Mouse (Mus musculus) ZHBTc4 (cell line): ENCODE results near the gene Prtg.
A peak's percentile ranks its signal among the peaks of the same experiment; 100 is the strongest.

ENCODE experiments used
- DNase-seq: peaks from one replicate; pipeline ENCODE4 v3.0.0-alpha.2; 2011; ENCODE audit warnings: low read depth, low spot score

Gene Prtg

DNA sequence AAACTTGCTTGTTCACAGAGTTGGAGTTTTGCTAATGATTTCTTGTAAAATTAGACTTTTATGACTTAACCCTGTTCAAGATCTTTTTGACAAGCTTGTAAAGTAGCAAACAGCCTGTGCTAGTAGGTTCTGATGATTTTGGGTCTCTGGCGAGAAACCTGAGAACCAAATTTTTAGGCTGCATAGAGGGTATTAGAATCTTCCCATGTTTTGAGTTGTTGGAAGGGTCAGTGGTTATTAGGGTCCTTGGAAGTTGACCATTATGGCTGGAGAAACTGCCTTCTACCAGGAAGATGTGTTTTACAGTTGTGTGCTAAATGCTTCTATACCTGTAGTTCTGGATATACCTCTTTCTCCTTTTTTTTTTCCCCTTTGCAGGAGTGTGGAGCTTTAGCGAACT is 2.4 kb downstream of the Prtg start:
- DNase-seq, result no peak

DNA sequence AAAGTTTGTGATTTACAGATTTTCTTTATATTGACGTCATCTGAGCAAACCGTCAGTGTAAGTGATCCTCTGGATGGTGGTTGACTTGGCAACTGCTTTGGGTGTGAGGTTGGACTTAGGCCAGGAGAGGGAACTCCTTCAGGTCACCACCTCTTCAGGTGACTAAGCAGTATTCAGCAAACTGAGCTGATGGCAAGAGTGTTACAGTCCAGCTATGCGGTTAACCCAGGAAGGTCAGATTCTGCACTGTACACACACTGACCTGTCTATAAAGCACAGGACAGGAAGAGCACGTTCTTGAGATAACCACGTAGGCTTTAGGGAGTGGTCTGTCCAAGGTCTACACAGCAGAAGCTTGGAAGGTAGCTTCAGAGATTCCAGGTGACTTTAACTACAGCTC is 3.9 kb downstream of the Prtg start:
- peak; percentile 49 for DNase-seq

DNA sequence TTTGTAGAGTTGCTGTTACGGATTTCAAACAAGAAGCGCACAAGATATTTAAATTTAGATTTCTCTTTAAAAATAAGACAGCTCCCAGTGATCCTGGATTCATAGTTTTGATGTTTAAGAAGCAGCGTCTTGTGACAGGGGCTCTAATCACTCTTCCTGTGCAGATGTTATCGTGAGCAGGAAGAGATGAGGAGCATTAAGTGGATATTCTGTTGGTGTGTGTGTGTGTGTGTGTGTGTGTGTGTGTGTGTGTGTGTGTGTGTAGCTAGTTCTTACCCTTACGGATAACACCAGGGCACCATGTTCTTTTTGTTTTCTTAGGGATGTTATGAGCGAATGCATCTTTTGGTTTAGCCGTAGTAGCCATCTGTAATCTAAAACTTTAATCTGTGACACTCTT is 5.4 kb downstream of the Prtg start:
- no peak for DNase-seq

DNA sequence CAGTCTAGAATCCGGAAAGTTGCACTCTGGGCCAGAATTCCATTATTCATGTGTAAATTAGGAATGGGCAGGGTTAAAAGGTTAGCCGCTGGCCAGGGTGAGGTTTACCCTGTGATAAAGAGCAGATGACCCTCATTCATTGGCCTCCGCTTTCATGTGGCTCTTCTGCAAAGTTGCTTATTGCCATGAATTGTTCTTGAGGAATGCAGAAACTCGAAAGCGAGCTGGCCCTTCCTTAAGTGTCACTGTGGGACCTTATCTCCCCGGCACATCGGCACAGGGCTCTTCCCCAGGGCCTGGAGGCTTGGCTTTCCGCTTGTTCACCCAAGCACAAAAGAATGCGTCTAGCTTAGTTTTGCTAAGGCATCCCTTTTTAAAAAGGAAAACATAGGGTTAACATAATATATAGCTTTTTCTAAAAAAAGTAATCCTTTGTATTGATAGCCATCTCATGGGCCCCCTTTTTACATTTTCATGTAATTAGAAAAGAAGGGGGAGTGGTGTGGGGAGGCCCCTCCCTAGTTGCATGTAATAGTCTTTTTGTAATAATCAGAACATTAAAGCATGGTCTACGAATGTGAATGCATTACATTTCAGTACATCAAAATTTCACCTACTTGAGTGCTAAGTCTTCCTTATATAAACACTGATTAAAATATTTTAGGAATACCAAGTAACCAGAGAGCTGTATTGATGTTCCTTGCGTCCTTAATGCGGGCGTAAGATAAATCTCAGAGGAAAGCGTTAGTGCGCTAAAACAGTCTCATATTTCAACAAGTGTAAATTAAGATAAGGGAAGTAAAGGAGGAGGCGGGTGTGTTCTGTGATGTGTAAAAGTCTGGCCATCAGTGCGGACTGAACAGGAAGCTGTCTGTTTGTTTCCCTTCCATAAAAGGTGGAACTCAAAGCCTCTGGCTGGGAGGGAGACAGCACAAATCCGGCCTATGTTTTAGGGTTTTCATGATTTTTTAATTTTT is 6.2 kb downstream of the Prtg start:
- DNase-seq, result peak; percentile 79

DNA sequence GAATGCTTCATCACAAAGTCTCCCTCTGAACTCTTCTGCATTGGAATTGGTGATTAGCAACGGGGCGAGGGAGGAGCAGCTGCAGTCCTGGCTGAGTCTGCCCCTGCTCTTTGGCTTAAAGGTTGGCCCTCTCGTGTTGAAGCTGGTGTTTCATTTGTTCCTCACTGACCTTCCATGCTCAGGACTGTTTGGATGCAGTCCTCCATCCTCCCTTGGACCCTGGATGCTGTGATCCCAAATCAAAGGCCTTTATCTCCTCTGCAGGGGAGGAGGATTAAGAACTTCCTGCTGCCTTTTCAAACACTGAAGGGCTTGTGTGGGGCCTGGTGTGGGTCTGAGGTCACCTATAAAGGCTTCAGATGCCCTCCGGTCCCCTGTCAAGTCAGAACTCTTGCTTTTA is 18.8 kb downstream of the Prtg start:
- no peak for DNase-seq

DNA sequence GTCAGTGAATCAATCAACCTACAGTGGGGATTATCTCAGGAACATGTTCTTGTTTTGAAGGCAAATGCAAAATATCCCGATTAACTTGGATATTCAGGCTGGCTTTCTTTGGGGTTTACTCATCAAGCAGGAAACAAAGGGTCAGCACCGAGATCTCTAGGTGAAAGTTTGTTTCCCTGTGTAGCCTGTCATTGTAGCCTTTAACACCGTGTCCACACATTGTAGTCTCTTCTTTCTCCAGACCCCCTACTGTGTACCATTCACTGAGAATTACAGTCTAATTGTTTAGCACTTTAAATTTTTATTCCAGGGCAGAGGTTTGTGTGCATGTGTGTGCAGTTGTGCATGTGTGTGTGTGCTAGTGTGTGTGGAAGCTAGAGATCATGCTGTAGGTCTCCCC is 19.3 kb downstream of the Prtg start:
- DNase-seq, result peak; percentile 56

DNA sequence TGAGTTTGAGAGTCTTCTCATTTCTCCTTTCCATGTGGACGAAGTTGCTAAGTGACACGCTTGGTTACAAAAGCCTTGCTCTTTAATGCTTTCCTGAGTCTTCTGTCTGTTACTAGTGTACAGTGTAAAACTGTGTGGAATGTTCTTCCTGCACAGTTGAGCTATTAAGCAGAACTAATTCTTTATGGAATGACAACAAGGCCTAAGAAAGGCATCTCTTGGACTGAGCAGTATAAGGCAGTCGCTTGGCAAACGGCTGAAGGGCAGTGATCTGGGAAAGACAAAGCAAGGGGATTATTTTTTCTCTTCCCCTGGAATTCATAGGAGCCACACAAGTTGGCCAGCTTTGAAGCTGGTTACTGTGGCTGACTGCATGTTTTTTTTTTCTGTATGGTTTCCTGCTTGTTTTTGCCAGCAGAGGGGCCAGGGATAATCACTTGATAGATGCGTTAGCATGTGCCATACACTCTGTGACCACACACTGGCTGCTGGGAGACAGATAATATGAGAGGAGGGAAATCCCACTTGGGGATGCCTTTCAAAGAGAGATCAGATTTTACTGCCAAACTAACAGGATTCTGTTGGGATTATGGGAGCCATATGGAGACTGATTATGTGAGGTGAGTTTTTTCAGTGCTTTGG is 22.1 kb downstream of the Prtg start:
- no peak for DNase-seq

DNA sequence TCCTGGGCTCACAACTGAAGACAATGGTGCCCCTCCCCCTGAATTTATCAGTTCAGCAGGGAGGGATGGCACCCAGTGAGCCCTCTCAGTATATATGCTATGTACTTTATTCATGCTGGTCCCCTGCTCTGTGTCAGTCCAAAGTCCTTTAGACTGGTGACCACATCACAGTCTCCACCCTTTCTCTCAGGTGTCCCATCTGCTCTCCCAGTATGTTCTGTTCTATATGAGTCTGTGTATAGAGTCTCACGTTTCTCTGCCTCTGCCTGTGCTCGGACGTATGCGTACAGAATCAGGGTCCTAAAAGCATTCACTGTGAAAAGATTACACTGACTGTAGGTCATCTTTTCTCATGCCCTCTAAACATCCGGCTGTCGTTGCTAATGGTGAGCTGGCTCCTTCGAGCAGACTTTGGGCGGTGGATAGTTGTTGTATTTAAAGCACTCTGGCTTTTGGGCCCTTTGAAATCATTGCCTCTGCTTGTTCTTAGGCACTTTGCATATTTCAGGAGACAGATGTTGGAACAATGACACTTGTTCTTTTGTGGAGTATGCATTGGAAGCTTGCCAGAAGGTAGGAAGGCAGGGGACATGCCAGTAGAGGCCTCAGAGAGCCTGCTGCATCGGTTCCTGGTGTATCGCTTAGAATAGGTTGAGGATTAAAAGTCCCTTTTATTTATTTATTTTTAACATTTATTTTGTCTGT is 27.5 kb downstream of the Prtg start:
- peak; percentile 92 for DNase-seq

DNA sequence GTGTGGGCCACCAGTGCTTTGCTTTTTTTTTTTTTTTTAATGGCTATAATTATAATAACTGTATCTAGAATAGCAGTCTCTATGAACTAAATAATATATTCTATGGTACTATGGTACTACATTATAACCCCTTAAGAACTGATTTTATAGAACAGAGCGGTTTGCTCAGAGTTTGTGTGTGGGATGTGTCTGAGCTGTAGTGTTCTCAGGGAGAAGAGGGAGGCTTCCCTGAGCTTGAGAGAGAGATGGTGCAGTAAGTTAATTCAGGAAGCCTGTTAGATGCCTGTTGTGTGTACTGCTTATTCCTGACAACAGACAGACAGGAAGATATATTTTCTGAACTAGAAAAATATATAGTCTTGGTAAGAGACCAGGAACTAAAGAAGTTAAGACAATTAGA is 28.3 kb downstream of the Prtg start:
- no peak for DNase-seq

DNA sequence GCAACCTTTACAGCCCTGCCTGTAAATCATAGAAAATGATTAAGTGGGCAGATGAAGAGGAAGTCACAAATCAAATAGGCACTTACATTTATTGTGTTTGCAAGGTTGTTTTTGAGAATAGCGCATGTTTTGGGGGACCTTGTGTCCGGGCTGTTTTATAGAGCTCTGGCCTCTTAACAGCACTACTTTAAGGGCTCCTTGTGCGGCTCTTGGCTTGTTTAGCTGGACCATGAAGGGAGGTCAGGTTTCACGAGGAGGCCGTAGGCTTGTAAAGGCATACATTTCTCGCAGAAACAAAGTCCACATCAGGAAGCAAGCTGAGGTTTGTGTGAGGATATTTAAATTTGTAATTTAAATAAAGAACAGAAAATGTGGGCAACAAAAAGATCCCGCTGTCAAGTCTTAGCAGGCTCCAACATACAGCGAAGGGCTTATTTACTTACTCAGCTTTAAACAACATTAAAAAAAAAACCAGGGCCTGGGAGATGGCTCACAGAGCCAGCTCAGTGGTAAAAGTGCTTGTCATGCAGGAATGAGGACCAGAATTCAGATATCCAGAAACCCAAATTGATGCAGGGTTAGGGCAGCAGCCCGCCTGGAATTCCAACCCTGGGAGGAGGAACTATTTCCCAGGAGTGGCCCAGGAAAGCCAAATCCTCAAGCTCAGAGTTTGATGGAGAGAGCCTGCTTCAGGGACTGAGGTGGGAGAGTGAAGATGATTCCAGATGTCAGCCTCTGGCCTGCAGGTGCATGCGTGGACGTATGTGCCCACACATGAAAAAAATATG is 30.2 kb downstream of the Prtg start:
- DNase-seq, result peak; percentile 67

DNA sequence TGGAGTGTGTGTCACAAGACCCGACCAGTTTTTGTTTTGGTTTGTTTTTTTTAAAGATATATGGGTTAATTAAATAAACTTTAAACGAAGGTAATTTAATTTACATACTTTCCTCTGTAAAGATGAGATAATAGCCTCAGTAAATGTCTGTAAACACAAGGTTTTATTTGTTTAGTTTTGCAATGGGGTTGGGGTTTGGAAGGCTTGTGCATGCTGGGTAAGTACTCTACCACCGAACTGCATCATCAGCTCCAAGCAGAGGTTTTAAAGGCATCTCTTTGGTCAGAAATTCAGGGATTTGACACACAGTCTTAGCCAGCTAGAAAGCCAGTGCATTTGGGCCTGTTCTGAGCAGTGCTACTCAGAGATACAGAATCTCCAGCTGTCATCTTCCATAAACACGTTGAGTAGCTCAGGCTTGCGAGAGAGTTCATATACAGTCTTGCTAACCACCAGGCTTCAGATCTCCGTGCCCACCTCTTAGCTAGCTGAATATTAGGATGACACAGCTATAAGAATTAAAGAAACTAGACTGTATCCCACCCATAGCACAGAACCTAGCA is 31.0 kb downstream of the Prtg start:
- DNase-seq, result no peak

DNA sequence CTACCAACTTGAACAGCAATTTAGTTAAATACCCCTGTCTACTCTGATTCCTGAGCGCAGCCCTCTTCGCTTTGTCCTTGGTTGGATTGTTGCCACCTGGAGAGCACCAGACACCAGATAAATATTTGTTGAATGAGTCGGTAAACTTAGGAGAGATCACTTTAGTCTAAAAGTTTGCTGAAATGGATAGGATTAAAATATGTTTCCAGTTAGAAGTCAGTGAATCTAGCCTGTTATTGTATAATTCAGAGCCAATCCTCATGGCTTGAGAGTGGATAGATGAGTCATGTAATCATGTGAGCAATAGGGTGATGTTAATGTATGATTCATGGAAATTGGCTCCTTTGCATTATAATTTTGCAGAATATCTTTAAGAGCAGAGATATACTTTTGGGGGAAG is 31.6 kb downstream of the Prtg start:
- no peak for DNase-seq

DNA sequence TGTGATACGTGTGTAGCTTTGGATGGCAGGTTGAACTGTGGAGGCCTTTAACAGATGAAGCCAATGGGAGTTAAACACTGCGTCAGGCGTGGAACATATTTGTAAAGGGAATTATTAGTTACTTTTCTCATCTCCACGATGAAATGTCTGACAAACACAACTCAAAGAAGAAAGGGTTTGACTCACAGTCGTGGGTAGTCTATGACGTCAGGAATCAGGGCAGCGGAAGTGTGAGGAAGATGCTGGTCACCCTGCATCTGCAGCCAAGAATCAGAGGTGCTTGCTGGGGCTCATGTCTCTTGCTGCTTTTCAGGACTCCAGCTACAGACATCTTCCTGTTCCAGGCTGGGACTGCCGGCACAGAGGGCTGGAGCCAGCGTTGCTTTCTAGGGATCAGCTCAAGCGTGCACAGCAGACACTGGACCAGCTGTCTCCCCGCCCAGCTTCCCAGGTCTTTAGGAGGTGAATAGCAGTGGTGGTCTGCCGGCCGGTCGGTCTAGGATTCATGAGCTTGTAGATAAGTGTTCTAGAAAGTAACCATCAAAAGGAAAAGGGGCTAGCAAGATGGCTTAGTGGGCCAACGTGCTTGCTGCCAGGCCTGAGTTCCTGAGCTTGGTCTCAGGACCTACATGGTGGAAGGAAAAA is 32.8 kb downstream of the Prtg start:
- DNase-seq, result no peak

DNA sequence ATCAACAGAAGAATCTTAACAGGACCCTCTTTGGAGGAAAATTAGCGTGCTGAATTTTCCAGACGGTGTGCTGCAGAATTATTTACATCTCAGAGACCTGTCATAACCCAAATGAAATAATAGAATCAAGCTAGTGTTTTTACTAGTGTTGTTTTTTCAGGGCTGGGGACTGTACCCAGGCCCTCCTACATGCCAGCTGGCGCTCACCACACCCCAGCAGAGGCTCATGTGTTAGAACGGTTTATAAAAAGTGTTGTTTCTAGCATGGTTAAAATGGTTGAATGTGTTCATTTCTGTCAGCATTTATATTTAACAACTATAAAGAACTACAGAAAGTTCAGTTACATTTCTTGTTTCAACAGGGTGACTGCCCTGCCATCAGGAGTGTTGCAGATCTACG is 37.8 kb downstream of the Prtg start:
- no peak for DNase-seq

DNA sequence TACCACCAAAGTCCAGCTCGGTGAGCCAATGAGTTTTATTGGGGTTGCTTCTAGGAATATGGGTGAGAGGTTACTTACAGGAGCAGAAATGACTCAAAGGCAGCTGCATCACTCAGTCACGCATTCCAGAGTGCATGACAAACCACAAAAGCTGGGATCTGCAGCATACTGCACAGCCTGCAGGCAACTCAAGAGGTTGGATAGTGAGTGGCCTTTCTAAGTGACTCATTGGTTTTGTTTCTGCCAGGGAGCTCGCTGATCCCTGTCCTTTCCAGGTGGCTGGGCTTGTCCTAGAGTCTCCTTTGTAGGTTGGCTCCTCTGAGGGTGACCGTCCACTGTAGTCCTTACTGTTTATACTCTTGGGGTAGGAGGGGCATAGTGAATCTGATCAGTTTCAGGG is 39.5 kb downstream of the Prtg start:
- DNase-seq, result no peak

DNA sequence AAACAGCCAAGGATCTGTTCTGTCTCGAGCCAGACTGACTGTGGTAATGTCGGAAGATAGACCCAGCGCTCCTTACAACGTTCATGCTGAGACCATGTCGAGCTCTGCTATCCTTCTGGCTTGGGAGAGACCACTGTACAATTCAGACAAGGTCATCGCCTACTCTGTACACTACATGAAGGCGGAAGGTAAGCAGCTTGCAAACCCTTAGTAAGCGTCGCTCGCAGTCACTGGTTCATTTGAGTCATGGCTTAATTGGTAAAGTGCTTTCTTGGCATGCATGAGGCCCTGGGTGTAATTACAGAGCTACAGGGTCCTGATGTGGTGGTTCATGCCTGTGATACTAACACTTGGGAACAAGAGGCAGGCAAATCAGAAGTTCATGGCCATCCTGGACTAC is 44.9 kb downstream of the Prtg start:
- no peak for DNase-seq

DNA sequence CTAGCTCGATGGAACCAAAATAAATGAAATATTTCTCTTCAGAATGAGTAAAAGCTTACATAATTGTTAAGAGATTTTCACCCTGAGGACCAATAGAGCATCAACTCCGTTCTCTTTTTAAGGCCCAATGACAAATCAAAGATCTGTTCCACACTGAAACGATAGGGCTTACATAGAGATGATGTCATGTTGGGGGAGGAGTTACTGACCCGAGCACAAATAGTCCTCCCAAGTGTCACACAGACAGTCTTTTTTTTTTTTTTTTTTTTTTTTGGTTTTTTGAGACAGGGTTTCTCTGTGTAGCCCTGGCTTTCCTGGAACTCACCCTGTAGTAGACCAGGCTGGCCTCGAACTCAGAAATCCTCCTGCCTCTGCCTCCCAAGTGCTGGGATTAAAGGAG is 45.3 kb downstream of the Prtg start:
- peak; percentile 59 for DNase-seq

DNA sequence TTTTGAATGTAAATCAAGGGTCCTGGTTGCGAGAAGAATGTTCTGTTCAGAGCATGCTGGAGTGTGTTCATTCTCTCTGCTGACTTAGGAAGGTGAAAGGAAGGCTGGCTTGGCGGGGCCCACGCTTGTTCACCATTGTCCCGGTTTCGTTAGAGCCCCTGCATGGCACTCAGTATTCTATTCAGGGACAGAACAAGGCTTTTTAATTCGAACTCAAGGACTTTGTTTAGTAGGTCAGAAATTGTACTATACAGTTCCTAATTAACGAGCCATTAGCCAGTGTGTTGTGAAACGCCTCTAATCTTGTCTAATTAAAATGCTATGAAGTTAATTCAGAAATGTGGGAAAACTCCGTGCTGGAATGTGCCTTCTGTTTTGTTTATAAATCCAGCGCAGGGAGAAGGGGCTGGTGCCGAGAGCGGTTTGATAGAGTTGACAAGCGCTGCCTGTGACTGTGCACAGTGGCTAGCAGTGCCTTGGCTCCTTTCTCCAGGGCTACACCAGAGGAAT is 47.1 kb downstream of the Prtg start:
- DNase-seq, result no peak

DNA sequence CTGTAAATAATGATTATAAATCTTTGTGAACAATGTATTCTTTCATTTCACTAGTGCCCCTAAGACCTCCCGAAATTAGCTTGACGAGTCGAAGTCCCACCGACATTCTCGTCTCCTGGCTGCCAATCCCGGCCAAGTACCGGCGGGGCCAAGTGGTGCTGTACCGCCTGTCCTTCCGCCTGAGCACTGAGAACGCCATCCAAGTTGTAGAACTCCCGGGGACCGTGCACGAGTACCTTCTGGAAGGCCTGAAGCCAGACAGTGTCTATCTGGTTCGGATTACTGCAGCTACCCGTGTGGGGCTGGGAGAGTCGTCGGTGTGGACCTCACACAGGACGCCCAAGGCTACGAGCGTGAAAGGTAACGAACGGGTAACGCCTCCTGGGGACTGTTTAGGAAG is 50.0 kb downstream of the Prtg start:
- DNase-seq, result peak; percentile 44

DNA sequence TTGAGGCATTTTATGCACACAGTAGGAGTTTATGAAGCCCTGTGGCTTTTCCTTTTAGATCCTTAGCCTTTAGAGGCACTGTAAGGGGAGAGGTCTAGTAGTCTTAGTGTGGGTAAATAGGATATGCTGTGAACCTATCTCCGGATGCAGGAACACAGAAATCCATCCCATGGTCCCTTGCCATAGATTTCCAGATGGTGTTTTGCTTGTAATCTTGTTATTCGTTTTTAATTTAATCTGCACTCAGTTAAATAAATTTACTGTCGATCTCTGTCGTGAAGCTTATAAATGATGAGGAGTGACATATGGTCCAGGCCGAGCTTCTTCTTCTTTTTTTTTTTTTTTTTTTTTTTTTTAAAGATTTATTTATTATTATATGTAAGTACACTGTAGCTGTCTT is 54.1 kb downstream of the Prtg start:
- DNase-seq, result no peak

DNA sequence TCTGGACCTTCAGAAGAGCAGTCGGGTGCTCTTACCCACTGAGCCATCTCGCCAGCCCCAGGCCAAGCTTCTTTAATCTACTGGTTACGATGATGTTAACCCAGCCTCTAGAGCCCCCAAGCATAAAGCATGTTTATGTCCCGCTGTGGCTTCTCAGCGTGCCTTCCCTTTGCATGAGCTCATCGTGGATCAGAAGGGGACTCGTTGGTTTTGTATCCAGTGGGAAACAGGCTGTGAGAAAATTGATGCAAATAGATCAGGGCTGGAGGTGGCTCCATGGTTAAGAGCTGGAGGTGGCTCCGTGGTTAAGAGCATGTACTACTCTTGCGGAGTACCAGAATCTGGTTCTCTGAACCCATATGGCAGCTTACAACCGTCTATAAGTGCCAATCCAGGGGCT is 54.6 kb downstream of the Prtg start:
- no peak for DNase-seq
